ENCODE assay signal across 8 mouse cellular contexts in genomic region chr10:112928452-112929221, GRCm38 (mm10). TPM values are rescaled to one million over a fixed set of nuclear protein-coding genes. Genes with fewer than 3 reads are reported as not detected.
DNase-seq lines count a peak whose midpoint lies in the region; ATAC-seq and TF ChIP-seq lines count a peak whose summit lies in the region.

Gene Atxn7l3b, minus strand, starts transcription at chr10:112929001.

- peaks cover 24% of the 10 kb centered on the region for H3K4me1 ChIP-seq in embryonic facial prominence, embryonic 13.5 days
- H3K4me1 ChIP-seq in kidney, adult 2 months (ENCODE audit: control insufficient read depth, insufficient read depth, low read length) = peaks cover 17% of the 10 kb centered on the region
- H3K4me1 ChIP-seq in limb, embryonic 12.5 days (replicated peaks) = peaks cover 23% of the 10 kb centered on the region
- peaks cover 26% of the 10 kb centered on the region for H3K4me1 ChIP-seq in midbrain, embryonic 15.5 days
- peaks cover 13% of the 10 kb centered on the region; the same call in 1 of the 2 replicates for H3K4me1 ChIP-seq in spleen, adult 2 months (ENCODE audit: control insufficient read depth, insufficient read depth, insufficient read length)

- peak; percentile 96 for ATAC-seq in embryonic facial prominence, embryonic 13.5 days (ENCODE audit: insufficient number of reproducible peaks, insufficient read depth, low FRiP score, low TSS enrichment, low read depth)
- ATAC-seq in limb, embryonic 12.5 days (ENCODE audit: insufficient number of reproducible peaks, insufficient read depth, low FRiP score, low TSS enrichment, low read depth) = peak; percentile 99
- peak; percentile 100 for ATAC-seq in midbrain, embryonic 15.5 days (replicated peaks)

- no peak for TF ChIP-seq CTCF in kidney, adult 2 months (conservative IDR thresholded peaks at IDR 0.05; ENCODE audit: insufficient read depth, insufficient read length, low read depth, low read length)
- no peak for TF ChIP-seq CTCF in spleen, adult 2 months (IDR thresholded peaks at IDR 0.05; ENCODE audit: extremely low read depth, insufficient read depth, insufficient read length, insufficient replicate concordance)

- H3K27me3 ChIP-seq in embryonic facial prominence, embryonic 13.5 days = no peaks in the 10 kb centered on the region
- no peaks in the 10 kb centered on the region for H3K27me3 ChIP-seq in kidney, adult 2 months (replicated peaks; ENCODE audit: control insufficient read depth, insufficient read depth, low read length)
- no peaks in the 10 kb centered on the region for H3K27me3 ChIP-seq in limb, embryonic 12.5 days
- H3K27me3 ChIP-seq in midbrain, embryonic 15.5 days (replicated peaks) = no peaks in the 10 kb centered on the region
- no peaks in the 10 kb centered on the region for H3K27me3 ChIP-seq in spleen, adult 2 months (ENCODE audit: control insufficient read depth, insufficient read depth, low read length)

- under 1% methylated on average over 70 of the region's 70 CpGs for WGBS in embryonic facial prominence, embryonic 13.5 days
- under 1% methylated on average over 70 of the region's 70 CpGs for WGBS in kidney, adult 2 months
- 2% methylated on average over 70 of the region's 70 CpGs for WGBS in limb, embryonic 12.5 days
- WGBS in midbrain, embryonic 15.5 days = 1% methylated on average over 70 of the region's 70 CpGs
- 3% methylated on average over 70 of the region's 70 CpGs for WGBS in spleen, adult 2 months

- H3K27ac ChIP-seq in embryonic facial prominence, embryonic 13.5 days = peak within 1 kb of the TSS; percentile 97
- H3K27ac ChIP-seq in kidney, adult 2 months (ENCODE audit: insufficient read depth, low read depth, low read length) = peak within 1 kb of the TSS; percentile 89
- peak within 1 kb of the TSS; percentile 97 for H3K27ac ChIP-seq in limb, embryonic 12.5 days
- H3K27ac ChIP-seq in midbrain, embryonic 15.5 days = peak within 1 kb of the TSS; percentile 94
- peak within 1 kb of the TSS; percentile 89 for H3K27ac ChIP-seq in spleen, adult 2 months (ENCODE audit: insufficient read depth, low read length)

- H3K9ac ChIP-seq in embryonic facial prominence, embryonic 13.5 days = peak within 1 kb of the TSS; percentile 99
- H3K9ac ChIP-seq in limb, embryonic 12.5 days (replicated peaks) = peak within 1 kb of the TSS; percentile 95
- H3K9ac ChIP-seq in midbrain, embryonic 15.5 days = peak within 1 kb of the TSS; percentile 91

- peaks cover 31% of the 10 kb centered on the region for H3K36me3 ChIP-seq in embryonic facial prominence, embryonic 13.5 days
- H3K36me3 ChIP-seq in kidney, adult 2 months (ENCODE audit: control insufficient read depth, insufficient read depth, low read length) = peaks cover 5% of the 10 kb centered on the region; the same call in 1 of the 2 replicates
- H3K36me3 ChIP-seq in limb, embryonic 12.5 days = peaks cover 36% of the 10 kb centered on the region
- 0 out of 2 replicates have a peak, but pooled peaks cover 5% of the 10 kb centered on the region for H3K36me3 ChIP-seq in midbrain, embryonic 15.5 days (replicated peaks)
- no peaks in the 10 kb centered on the region for H3K36me3 ChIP-seq in spleen, adult 2 months (ENCODE audit: control insufficient read depth, insufficient read depth, low read length)

- TF ChIP-seq POLR2A in kidney, adult 2 months (IDR thresholded peaks at IDR 0.05; ENCODE audit: low read depth, low read length) = peak; percentile 87
- no peak; the same call in none of the 2 replicates for TF ChIP-seq POLR2A in spleen, adult 2 months (IDR thresholded peaks at IDR 0.05; ENCODE audit: low read depth, low read length)

- H3K4me2 ChIP-seq in embryonic facial prominence, embryonic 13.5 days = peak within 1 kb of the TSS; percentile 74
- peak within 1 kb of the TSS; percentile 74 for H3K4me2 ChIP-seq in limb, embryonic 12.5 days
- H3K4me2 ChIP-seq in midbrain, embryonic 15.5 days = peak within 1 kb of the TSS; percentile 78

- DNase-seq in 3134 (ENCODE audit: extremely low read depth, insufficient read length, low spot score) = peak; percentile 95
- peak; percentile 98 to 99 for DNase-seq in adrenal gland, postnatal 36 days
- DNase-seq in heart, adult 18-20 months = peak; percentile 97 to 98
- peak; percentile 97 for DNase-seq in kidney, adult 2 months
- peak; percentile 73 to 93 for DNase-seq in spleen, adult 2 months (ENCODE audit: low read depth in 1 of 2, low spot score in 2 of 2)

- H3K4me3 ChIP-seq in embryonic facial prominence, embryonic 13.5 days = peak within 1 kb of the TSS; percentile 76
- H3K4me3 ChIP-seq in kidney, adult 2 months (ENCODE audit: insufficient read depth, low read depth, low read length) = peak within 1 kb of the TSS; percentile 92
- peak within 1 kb of the TSS; percentile 75 for H3K4me3 ChIP-seq in limb, embryonic 12.5 days (replicated peaks)
- peak within 1 kb of the TSS; percentile 68 for H3K4me3 ChIP-seq in midbrain, embryonic 15.5 days
- peak within 1 kb of the TSS; percentile 86 for H3K4me3 ChIP-seq in spleen, adult 2 months (ENCODE audit: extremely low read depth, insufficient read depth, insufficient read length)

- H3K9me3 ChIP-seq in embryonic facial prominence, embryonic 13.5 days = peaks cover 3% of the 10 kb centered on the region; the same call in 1 of the 2 replicates
- peaks cover 6% of the 10 kb centered on the region; the same call in 1 of the 2 replicates for H3K9me3 ChIP-seq in limb, embryonic 12.5 days
- no peaks in the 10 kb centered on the region for H3K9me3 ChIP-seq in midbrain, embryonic 15.5 days

RNA-seq across cellular contexts. Expression of gene Atxn7l3b, which starts in this region (rescaled TPM):
- 100 to 1,000 TPM in 1 of 2 experiments, 10 to 100 TPM in 1; 78.2 to 102 TPM for total RNA-seq in adrenal gland, postnatal 36 days (2021)
- 281 and 301 TPM in 2 replicates for polyA plus RNA-seq in embryonic facial prominence, embryonic 13.5 days (2015; fragmentation: Nextera tagmentation; extraction: Ambion mirVana)
- total RNA-seq in heart, adult 18-20 months (2021) = 10 to 100 TPM; 23.3 to 25.2 TPM
- polyA plus RNA-seq in kidney, adult 2 months (2012; rRNA removed) = 30.9 and 32.9 TPM in 2 replicates
- polyA plus RNA-seq in limb, embryonic 12.5 days (2016; fragmentation: Nextera tagmentation; extraction: Ambion mirVana) = 274 and 285 TPM in 2 replicates
- polyA plus RNA-seq in midbrain, embryonic 15.5 days (2015; fragmentation: Nextera tagmentation; extraction: Ambion mirVana) = 347 and 388 TPM in 2 replicates
- 14.5 and 19.5 TPM in 2 replicates for polyA plus RNA-seq in spleen, adult 2 months (2012; rRNA removed)

Comparison
In these comparisons a context has a peak if more than half of its experiments do, and no peak if none do; other contexts are left out.
1. Peak in every context shown above with its lines: DNase-seq, ATAC-seq, H3K4me3 ChIP-seq and H3K27ac ChIP-seq.